Mouse (Mus musculus) CD4-positive naive resting alpha-beta T cell, adult 76 days (primary cell): Measurements from ENCODE around the gene Olfr130. TPM values are rescaled to one million over a fixed set of nuclear protein-coding genes. Genes with fewer than 3 reads are reported as not detected.

Experiments
- total RNA-seq: library from RNA; stranded (reverse); gene quantifications from one replicate; pipeline ENCODE4 v1.2.4, GENCODE M21; 2023

Olfr130 gene
- total RNA-seq = not detected

GRCm38 (mm10) chr17:38063621-38064020 is at the start of gene Olfr130:
Gene Olfr130 (plus strand): TSS chr17:38063921.

GRCm38 (mm10) chr17:38059979-38060378 is 3.7 kb upstream of the Olfr130 start, which contains the start of gene Olfr129:
Gene Olfr129 (minus strand): TSS chr17:38060079.

DNA sequence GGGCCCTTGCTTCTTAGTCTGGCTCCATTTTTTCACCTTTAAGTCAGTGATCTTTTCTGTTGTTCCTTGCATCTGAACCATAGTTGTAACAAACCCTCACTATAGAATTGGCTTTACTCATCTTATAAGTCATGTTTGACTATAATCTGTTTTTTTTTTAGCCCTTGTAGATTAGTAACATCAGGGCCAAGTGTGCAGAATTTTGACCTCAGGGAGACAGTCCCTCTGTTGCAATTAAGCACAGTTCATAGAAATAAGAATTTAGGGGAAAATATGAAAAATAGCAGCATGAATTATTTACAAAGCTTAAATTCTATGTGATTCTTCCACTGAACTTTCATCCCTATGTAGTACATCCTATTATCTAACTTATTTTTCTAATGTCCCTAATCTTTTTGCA is 24.9 kb downstream of the Olfr130 start, which contains the start of gene Olfr131:
TSS of gene Olfr131 (minus strand) at position 101 of the 400 bp plus-strand sequence.

Other genes with a start within 250 kb of the Olfr130 start
- gene Olfr125, start 231.0 kb upstream of the Olfr130 start, total RNA-seq = not detected
- gene Olfr126, start 216.4 kb upstream of the Olfr130 start, total RNA-seq = not detected
- not detected for gene Olfr127, start 163.5 kb upstream of the Olfr130 start, total RNA-seq
- not detected for gene Olfr128, start 143.4 kb upstream of the Olfr130 start, total RNA-seq
- not detected for gene Olfr761, start 110.8 kb upstream of the Olfr130 start, total RNA-seq
- gene Olfr129, start 3.8 kb upstream of the Olfr130 start, total RNA-seq = not detected
- gene Olfr131, start 24.8 kb downstream of the Olfr130 start, total RNA-seq = not detected
- not detected for gene Olfr132, start 70.6 kb downstream of the Olfr130 start, total RNA-seq
- gene Olfr133, start 81.4 kb downstream of the Olfr130 start, total RNA-seq = not detected
- not detected for gene Olfr134, start 107.5 kb downstream of the Olfr130 start, total RNA-seq
- gene Olfr135, start 140.4 kb downstream of the Olfr130 start, total RNA-seq = not detected
- gene Olfr138, start 197.1 kb downstream of the Olfr130 start, total RNA-seq = not detected
- not detected for gene Olfr137, start 243.6 kb downstream of the Olfr130 start, total RNA-seq